Mouse (Mus musculus) thymus, adult 18-20 months (tissue): ENCODE measurements around the gene Kdm2a.

Experiments
- DNase-seq, 2 experiments: peaks; one replicate each; pipeline ENCODE4 v3.0.0; 2022; ENCODE audit warnings: mixed read lengths in 2 of 2

Kdm2a gene

GRCm38 (mm10) chr19:4298322-4299121, 99.6 kb downstream of the Kdm2a start:
- DNase-seq = peak in 1 of 2 experiments; percentile 20

GRCm38 (mm10) chr19:4297851-4298250, 100.2 kb downstream of the Kdm2a start:
- peak in 1 of 2 experiments; percentile 34 for DNase-seq

GRCm38 (mm10) chr19:4296611-4297010, 101.5 kb downstream of the Kdm2a start:
- DNase-seq = peak in 1 of 2 experiments; percentile 23

GRCm38 (mm10) chr19:4295391-4295790, 102.7 kb downstream of the Kdm2a start:
- DNase-seq = no peak

- peak; percentile 87 to 92 for DNase-seq
Observed at GRCm38 (mm10) chr19:4294381-4295097, 103.5 kb downstream of the Kdm2a start.

- DNase-seq = peak in 1 of 2 experiments; percentile 15
Observed at GRCm38 (mm10) chr19:4291161-4291560, 106.9 kb downstream of the Kdm2a start.

- DNase-seq = peak in 1 of 2 experiments; percentile 14
Observed at GRCm38 (mm10) chr19:4290749-4291148, 107.3 kb downstream of the Kdm2a start.

- DNase-seq = no peak
Observed at GRCm38 (mm10) chr19:4283653-4284052, 114.4 kb downstream of the Kdm2a start.

- DNase-seq = peak; percentile 83 to 89
Observed at GRCm38 (mm10) chr19:4282898-4283553, 115.1 kb downstream of the Kdm2a start, which contains the start of gene Ankrd13d. Ankrd13d (minus strand) TSS chr19:4283137.

GRCm38 (mm10) chr19:4280425-4280824, 117.7 kb downstream of the Kdm2a start:
- DNase-seq = no peak

- no peak for DNase-seq
Observed at GRCm38 (mm10) chr19:4279487-4279886, 118.6 kb downstream of the Kdm2a start.

- DNase-seq = no peak
Observed at GRCm38 (mm10) chr19:4270972-4271371, 127.1 kb downstream of the Kdm2a start.

GRCm38 (mm10) chr19:4270187-4270586, 127.9 kb downstream of the Kdm2a start:
- no peak for DNase-seq

GRCm38 (mm10) chr19:4268566-4269361, 129.3 kb downstream of the Kdm2a start, which contains the start of gene Ssh3:
Ssh3 (minus strand) TSS chr19:4269180.
- DNase-seq = peak in 1 of 2 experiments; percentile 54

GRCm38 (mm10) chr19:4265956-4266355, 132.1 kb downstream of the Kdm2a start:
- no peak for DNase-seq
